Mouse (Mus musculus) hindbrain, postnatal 0 days (tissue): Measurements from ENCODE around the gene Sf3b3. TPM values are rescaled to one million over a fixed set of nuclear protein-coding genes. Genes with fewer than 3 reads are reported as not detected.

Experiments
- ATAC-seq: fragments of 200-750 bp; cut with Nextera tagmentation; 2 replicates; pipeline ENCODE4 v1.8.0; 2017; ENCODE audit warnings: mild to moderate bottlenecking, moderate TSS enrichment, moderate library complexity
- DNase-seq: peaks from one replicate; pipeline ENCODE4 v3.0.0-alpha.2; 2015; ENCODE audit warnings: low spot score
- H3K27ac ChIP-seq: fragments of 300-500 bp; sonication (generic); 2 replicates; pipeline ENCODE4 v1.5.1; 2014; ENCODE audit warnings: mild to moderate bottlenecking
- H3K27me3 ChIP-seq: fragments of 300-500 bp; sonication (generic); 2 replicates; pipeline ENCODE4 v1.6.1; 2014; ENCODE audit warnings: low read length, mixed read lengths; ENCODE audit not compliant: insufficient read depth
- H3K36me3 ChIP-seq: fragments of 300-500 bp; sonication (generic); 2 replicates; pipeline ENCODE4 v1.6.1; 2014; ENCODE audit warnings: low read length, mixed read lengths; ENCODE audit not compliant: insufficient read depth
- H3K4me1 ChIP-seq: fragments of 300-500 bp; sonication (generic); 2 replicates; pipeline ENCODE4 v1.6.1; 2014; ENCODE audit warnings: antibody characterized with exemption, low read length, mixed read lengths; ENCODE audit not compliant: insufficient read depth
- H3K4me2 ChIP-seq: fragments of 300-500 bp; sonication (generic); 2 replicates; pipeline ENCODE4 v1.6.1; 2014; ENCODE audit warnings: low read depth, mild to moderate bottlenecking, low read length, moderate library complexity, mixed read lengths
- H3K4me3 ChIP-seq: fragments of 300-500 bp; sonication (generic); 2 replicates; pipeline ENCODE4 v1.5.1; 2014; ENCODE audit warnings: low read length
- H3K9ac ChIP-seq: fragments of 300-500 bp; sonication (generic); replicated peaks from 2 replicates; pipeline ENCODE4 v1.6.1; 2014; ENCODE audit warnings: mild to moderate bottlenecking, low read length, moderate library complexity, mixed read lengths
- H3K9me3 ChIP-seq: fragments of 300-500 bp; sonication (generic); 2 replicates; pipeline ENCODE4 v1.6.1; 2016; ENCODE audit warnings: low read length, mixed read lengths
- CTCF ChIP-seq: IDR thresholded peaks from 2 replicates; pipeline ENCODE4 v1.5.1; 2016; ENCODE audit warnings: antibody characterized with exemption, control low read depth, low read depth
- WGBS: fragments of 180-500 bp; shearing (Covaris S2); extraction: QIAGEN DNeasy Blood & Tissue Kit; methylation state at CpG from one replicate; pipeline ENCODE4 v1.1.7; 2014; 5-methylcytosine and 5-hydroxymethylcytosine counted together
- polyA plus RNA-seq: library from polyadenylated mRNA; unstranded; fragments of >200 nt; fragmentation: Nextera tagmentation; extraction: Ambion mirVana; gene quantifications from 2 replicates; pipeline ENCODE4 v1.2.1, GENCODE M21; 2015
- total RNA-seq: library from RNA; depleted of rRNA; stranded (reverse); fragments of >200 nt; gene quantifications from 2 replicates; pipeline ENCODE4 v1.2.3, GENCODE M21; 2014

Gene Sf3b3
- total and polyA plus RNA-seq, 2 experiments from 2014 or later = 60.6 to 82.5 TPM

- no peaks in the 10 kb centered on the region for H3K27me3 ChIP-seq
- peaks cover 55% of the 10 kb centered on the region for H3K36me3 ChIP-seq
- H3K4me3 ChIP-seq = no peak overlapping the region
- no peaks in the 10 kb centered on the region for H3K9me3 ChIP-seq
- H3K4me1 ChIP-seq = peaks cover 6% of the 10 kb centered on the region; the same call in 1 of the 2 replicates
- 94% methylated on average over 3 of the region's 3 CpGs for WGBS
- no peak overlapping the region for H3K27ac ChIP-seq
- no peak overlapping the region for H3K4me2 ChIP-seq
- ATAC-seq (no peak), DNase-seq (no peak)
- H3K9ac ChIP-seq = no peak overlapping the region
- no peak; the same call in 1 of the 2 replicates for TF ChIP-seq CTCF
Measured at GRCm38 (mm10) chr8:110842012-110842574, 4.5 kb downstream of the Sf3b3 start.

GRCm38 (mm10) chr8:110831956-110832355, 14.6 kb downstream of the Sf3b3 start:
- no peaks in the 10 kb centered on the region for H3K4me1 ChIP-seq
- no peak overlapping the region for H3K4me2 ChIP-seq
- DNase-seq (no peak), ATAC-seq (no peak)
- peaks cover 82% of the 10 kb centered on the region for H3K36me3 ChIP-seq
- H3K27ac ChIP-seq = no peak overlapping the region
- 87% methylated on average over 3 of the region's 3 CpGs for WGBS
- H3K9ac ChIP-seq = no peak overlapping the region
- H3K27me3 ChIP-seq = no peaks in the 10 kb centered on the region
- H3K9me3 ChIP-seq = no peaks in the 10 kb centered on the region
- no peak overlapping the region for H3K4me3 ChIP-seq
- TF ChIP-seq CTCF = no peak

- no peak for TF ChIP-seq CTCF
- Histone ChIP-seq H3K9ac (no peak overlapping the region), H3K4me1 (no peaks in the 10 kb centered on the region), H3K4me2 (no peak overlapping the region), H3K9me3 (no peaks in the 10 kb centered on the region), H3K27ac (no peak overlapping the region), H3K4me3 (no peak overlapping the region), H3K27me3 (no peaks in the 10 kb centered on the region), H3K36me3 (peaks cover 78% of the 10 kb centered on the region)
- ATAC-seq (no peak), DNase-seq (no peak)
- WGBS = 95% methylated on average over 3 of the region's 3 CpGs
Measured at GRCm38 (mm10) chr8:110828511-110828910, 18.1 kb downstream of the Sf3b3 start.

GRCm38 (mm10) chr8:110824861-110825260, 21.7 kb downstream of the Sf3b3 start:
- no peak overlapping the region for H3K27ac ChIP-seq
- WGBS = 87% methylated on average over 1 of the region's 1 CpGs
- no peaks in the 10 kb centered on the region for H3K4me1 ChIP-seq
- H3K4me3 ChIP-seq = no peak overlapping the region
- H3K4me2 ChIP-seq = no peak overlapping the region
- TF ChIP-seq CTCF = no peak
- DNase-seq = no peak
- H3K27me3 ChIP-seq = no peaks in the 10 kb centered on the region
- no peak overlapping the region for H3K9ac ChIP-seq
- H3K9me3 ChIP-seq = no peaks in the 10 kb centered on the region
- no peak for ATAC-seq
- H3K36me3 ChIP-seq = peaks cover 77% of the 10 kb centered on the region

- no peaks in the 10 kb centered on the region for H3K4me1 ChIP-seq
- no peak overlapping the region for H3K27ac ChIP-seq
- ATAC-seq (no peak), DNase-seq (no peak)
- no peak for TF ChIP-seq CTCF
- 90% methylated on average over 3 of the region's 3 CpGs for WGBS
- no peak overlapping the region for H3K4me3 ChIP-seq
- H3K9ac ChIP-seq = no peak overlapping the region
- H3K36me3 ChIP-seq = peaks cover 82% of the 10 kb centered on the region
- H3K27me3 ChIP-seq = no peaks in the 10 kb centered on the region
- no peaks in the 10 kb centered on the region for H3K9me3 ChIP-seq
- H3K4me2 ChIP-seq = no peak overlapping the region
Measured at GRCm38 (mm10) chr8:110821960-110822359, 24.6 kb downstream of the Sf3b3 start.

- no peak overlapping the region for H3K4me2 ChIP-seq
- no peak overlapping the region for H3K27ac ChIP-seq
- H3K36me3 ChIP-seq = peaks cover 88% of the 10 kb centered on the region
- no peak overlapping the region for H3K9ac ChIP-seq
- no peaks in the 10 kb centered on the region for H3K4me1 ChIP-seq
- 95% methylated on average over 2 of the region's 2 CpGs for WGBS
- TF ChIP-seq CTCF = no peak
- ATAC-seq (no peak), DNase-seq (no peak)
- no peaks in the 10 kb centered on the region for H3K27me3 ChIP-seq
- no peaks in the 10 kb centered on the region for H3K9me3 ChIP-seq
- H3K4me3 ChIP-seq = no peak overlapping the region
Measured at GRCm38 (mm10) chr8:110820257-110820656, 26.3 kb downstream of the Sf3b3 start.

GRCm38 (mm10) chr8:110818593-110818992, 28.0 kb downstream of the Sf3b3 start:
- WGBS = 83% methylated on average over 3 of the region's 3 CpGs
- no peak for ATAC-seq
- peak; percentile 48 for TF ChIP-seq CTCF

More at GRCm38 (mm10) chr8:110818593-110818992, 28.0 kb downstream of the Sf3b3 start:
- Histone ChIP-seq H3K4me1 (no peaks in the 10 kb centered on the region), H3K36me3 (peaks cover 90% of the 10 kb centered on the region), H3K27me3 (no peaks in the 10 kb centered on the region), H3K4me3 (no peak overlapping the region), H3K9ac (no peak overlapping the region), H3K4me2 (no peak overlapping the region), H3K27ac (no peak overlapping the region), H3K9me3 (no peaks in the 10 kb centered on the region)
- peak; percentile 51 for DNase-seq
